Mouse (Mus musculus): ENCODE measurements around the gene Plxna4. TPM values are rescaled to one million over a fixed set of nuclear protein-coding genes. Genes with fewer than 3 reads are reported as not detected.

The Plxna4 gene
- polyA plus RNA-seq, 1 experiment, result 1.5 TPM

DNA sequence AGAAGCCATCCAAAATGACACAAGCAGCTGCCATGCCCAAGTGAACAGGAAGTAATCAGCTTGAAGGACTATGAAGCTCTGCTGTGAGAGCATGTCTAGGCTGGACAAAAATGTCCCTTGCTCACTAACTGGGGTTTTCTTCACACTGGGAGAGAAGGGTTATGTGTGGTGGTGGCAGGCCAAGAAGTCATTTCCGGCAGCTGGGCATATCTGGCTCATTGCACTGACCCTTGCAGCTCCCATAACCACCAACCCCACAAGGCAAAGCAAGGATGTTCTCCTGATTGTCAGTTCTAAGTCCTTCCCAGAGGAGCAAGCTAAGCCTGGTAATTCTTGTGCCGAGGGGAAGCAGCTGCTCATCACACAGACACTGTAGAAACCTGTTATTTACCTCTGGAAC, 239.0 kb downstream of the Plxna4 start:
- DNase-seq (ENCODE audit: low read depth), result no peak

DNA sequence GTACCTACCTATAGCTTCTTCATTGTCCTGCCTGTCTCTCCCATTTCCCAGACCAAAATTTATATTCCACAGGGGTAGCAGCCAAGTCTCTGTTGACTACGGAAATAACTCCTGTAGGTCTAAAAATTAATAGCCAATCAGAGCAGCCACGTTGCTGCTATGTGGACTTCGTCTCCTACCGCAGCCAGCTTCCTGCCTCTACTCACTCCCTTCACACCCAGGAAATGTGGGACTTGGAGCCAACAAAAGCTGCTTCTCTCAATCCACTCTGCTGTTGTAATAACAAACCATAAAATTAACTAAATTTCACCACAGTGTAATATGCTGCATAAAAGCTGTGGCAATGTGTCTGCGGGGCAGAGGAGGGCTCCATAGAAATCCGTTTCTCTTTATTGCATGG, 239.9 kb downstream of the Plxna4 start:
- DNase-seq (ENCODE audit: low read depth), result no peak

DNA sequence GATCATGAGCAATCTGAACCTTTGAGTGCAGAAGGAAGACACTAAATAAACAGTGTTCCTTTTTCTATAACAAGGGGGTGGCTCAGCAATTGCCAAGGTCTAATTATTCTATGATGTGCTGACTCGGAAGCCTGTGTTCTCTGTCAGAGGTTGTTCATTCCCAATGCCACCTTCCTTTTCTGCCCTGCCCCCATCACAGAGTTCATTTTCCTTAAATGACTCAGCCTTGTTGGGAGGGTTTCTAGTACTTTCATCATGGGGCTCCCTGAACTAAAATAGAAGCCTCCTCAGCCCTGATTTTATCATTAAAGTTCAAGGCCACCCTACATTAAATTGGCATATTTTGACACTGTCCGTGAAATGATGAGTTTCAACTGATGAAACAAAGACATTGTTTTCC, 242.0 kb downstream of the Plxna4 start:
- no peak for DNase-seq (ENCODE audit: low read depth)

DNA sequence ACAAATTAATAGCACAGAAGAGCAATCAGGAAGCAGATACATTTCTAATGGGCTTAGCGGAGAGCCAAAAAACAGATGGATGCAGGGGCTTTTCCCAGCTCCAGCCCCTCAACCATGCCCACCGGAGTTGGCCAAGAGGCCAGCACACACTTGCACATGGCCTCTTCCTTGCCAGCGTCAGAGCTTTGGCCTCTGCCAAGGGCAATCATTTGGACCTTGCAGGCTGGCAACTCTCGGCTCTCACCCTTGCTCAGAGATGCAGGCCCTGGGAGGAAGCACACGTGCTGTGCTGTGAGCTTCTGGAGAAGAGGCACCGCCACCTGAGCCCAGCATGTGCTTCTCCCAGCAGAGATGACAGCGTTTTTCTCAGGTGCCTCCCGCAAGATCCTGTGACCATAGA, 245.3 kb downstream of the Plxna4 start:
- no peak for DNase-seq (ENCODE audit: low read depth)

DNA sequence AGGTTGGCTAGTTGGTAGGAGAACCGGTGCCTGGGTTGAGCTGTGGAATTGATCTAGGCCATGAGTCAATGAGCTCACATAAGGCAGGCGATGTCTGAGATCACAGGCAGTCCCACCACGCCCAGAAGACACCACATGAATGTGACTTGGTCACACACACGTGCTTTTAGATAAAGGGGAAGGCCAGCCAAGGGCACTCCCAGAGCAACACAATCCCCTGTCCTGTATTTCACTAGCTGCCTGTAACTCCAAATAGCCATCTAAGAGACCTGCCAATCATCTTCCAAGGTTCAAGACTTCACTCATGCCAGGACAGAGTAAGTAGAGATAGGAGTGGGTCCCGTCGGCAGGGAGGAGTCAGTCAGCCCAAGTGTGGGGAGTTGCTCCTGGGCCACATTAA, 245.7 kb downstream of the Plxna4 start:
- DNase-seq (ENCODE audit: low read depth), result no peak

DNA sequence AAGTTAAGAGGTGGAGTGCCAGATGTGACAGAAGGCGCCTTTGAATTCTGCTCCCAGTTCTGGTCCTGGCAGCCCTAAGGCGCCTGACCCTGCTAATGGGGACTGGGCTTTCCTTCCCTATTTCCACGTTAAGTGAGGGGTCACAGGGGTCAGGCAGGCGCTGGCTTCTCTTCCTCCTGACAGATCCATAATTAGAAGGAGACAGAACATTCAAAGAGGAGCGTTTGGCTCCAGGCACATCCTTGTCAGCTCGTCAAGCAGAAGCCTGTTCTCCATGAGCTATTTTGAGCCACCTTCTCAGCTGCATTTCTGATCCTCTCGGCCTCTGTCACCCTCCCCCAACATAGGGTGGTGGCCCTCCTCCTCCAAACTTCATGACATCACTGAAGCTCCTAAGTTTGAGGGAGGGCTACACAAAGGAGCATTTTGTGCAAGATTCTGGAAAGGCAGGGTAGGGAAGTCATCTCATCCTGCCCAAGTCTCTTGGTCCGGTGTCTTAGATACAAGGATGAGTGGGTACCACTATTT, 249.5 kb downstream of the Plxna4 start:
- DNase-seq (ENCODE audit: low read depth), result no peak

DNA sequence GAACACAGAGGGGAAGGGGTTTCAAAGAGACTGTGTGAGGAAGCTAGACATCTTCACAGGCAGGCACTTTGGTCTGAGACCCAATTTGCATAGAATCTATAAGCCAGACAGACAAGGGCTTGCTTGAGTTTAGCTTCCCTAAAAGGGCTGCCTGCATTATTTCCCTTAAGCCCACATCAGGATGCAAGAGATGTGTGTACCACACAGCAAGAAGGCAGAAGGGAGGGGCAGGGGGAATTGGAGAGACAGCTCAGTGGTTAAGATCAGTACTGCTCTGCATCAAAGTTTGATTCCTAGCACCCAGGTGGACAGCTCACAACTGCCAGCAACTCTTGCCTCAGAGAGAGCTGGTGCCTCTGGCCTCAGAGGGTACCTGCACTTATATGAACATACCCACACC, 256.7 kb downstream of the Plxna4 start:
- DNase-seq (ENCODE audit: low read depth), result no peak

DNA sequence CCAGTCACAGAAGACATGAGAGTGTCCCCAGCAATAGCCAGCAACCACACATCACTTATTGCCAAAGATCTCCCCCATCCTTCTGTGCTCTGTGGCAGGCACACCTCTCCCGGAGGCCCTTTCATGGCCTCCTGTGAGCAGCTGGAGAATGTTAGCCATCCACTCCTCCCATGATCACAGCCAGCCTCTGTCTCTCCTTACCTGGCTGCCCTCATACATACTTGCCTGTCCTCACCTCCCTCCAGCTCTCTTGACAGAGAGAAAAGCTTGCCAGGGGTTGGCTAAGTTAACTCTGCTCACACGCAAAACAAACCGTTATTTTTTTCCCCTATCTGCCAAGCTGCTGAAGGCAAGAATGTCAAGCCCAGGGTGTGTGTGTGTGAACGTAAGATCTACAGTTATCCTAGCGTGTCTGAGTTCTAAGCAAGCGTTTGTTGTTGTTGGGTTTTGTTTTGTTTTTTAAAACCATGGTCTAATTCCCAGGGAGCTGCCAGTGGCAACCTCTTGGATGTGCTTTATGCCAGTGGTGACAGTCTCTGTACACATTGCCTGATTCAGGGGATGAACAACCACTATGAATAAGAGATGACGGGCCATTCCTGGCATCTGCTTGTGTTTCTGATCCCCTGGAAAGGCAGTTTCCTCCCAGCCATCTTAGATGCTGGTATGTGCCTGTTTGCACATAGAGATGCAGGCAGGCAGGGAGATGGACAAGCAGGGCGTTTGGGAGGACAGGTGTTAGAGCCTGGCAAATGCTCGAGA, 257.8 kb downstream of the Plxna4 start:
- no peak for DNase-seq (ENCODE audit: low read depth)

DNA sequence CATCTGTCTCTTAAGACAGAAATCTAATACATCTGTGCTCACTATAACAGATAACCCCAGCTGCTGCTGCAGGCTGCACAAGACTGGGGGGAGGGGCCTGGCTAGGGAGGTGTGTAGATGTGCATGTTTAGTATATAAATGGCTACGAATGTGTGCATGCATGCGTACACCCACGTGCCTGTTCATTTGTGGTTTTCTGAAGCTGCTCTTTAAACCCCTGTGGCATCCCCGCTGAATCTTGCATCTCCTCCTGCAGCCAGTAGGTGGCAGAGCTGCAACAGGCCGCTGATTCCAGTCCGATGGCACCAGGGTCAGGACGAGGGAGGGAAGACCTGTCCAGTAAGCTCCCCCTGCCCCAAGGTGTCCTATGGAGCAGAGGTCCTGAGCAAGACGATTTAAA, 260.0 kb downstream of the Plxna4 start:
- DNase-seq (ENCODE audit: low read depth), result no peak

DNA sequence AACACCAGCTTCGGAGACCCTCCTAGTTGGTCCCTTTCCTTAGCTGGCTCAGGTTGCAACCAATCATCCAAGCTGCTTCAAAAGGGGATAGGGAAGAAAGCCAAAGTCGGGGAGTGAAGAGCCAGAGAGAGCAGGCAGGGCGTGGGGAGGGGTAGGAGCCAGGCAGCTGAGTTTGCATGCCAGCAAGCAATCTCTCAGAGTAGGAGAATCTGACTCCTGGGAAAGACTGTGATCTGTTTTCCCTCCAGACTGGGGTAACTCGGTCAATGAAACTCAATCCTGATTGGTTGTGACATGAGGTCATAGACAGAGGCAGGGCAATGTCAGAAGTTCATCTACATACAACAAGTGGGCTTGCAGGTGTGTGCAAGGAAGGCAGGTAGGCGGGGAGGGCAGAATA, 260.8 kb downstream of the Plxna4 start:
- no peak for DNase-seq (ENCODE audit: low read depth)

DNA sequence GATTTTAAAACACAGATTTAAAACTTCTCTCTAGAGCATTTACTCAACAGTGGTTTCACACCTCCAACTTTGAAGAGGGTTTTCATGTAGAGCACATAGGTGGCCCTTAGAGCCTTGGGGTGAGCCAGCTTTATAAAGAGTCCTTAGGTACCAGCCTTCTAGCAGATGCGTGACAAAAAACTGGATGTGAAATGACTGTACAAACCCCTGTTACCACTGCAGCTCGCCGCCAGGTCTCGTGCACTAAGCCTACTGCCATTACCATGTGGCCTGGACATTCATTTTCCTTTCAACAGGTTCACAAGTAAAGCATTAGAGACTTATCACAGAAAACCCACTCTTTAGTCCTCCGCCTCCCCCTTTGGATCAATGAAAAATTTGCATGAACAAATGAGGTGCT, 261.6 kb downstream of the Plxna4 start:
- no peak for DNase-seq (ENCODE audit: low read depth)

DNA sequence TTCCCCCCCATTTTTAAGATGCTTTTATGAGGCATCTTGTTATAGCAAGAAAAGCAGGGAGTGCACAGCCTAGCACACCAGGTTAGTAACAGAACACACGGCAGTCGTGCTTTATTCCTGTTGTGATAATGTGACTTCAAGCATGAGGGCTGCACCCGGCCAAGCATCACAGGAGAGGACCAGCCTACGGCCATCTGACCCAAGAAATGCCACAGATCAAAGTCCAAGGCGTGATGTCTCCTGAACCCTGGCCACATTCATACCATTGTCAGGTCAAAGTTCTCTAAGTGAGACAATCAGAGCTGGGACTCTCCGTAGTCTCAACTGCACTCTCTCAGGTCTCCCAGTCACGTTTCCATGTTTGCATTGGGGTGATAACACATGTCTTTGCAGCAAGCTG, 262.1 kb downstream of the Plxna4 start:
- DNase-seq (ENCODE audit: low read depth), result no peak

DNA sequence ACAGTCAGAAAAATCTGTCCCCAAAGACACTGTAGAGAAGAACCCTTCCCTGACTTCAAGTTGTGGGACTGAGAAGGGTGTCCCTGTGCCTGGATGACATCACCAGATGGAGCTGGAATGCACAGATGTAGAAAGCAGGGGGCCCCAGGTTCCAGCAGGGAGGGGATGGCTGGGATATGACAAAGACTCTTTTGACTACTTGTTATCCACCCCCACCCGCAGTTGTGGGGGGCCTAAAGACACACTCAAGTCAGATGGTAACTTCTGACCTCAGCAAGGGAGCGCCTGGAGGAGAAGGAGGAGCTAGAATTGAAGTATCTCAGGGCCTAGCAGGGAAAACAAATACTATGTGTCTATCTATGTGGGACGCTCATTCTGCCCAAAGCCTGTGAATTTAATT, 266.8 kb downstream of the Plxna4 start:
- no peak for DNase-seq (ENCODE audit: low read depth)

DNA sequence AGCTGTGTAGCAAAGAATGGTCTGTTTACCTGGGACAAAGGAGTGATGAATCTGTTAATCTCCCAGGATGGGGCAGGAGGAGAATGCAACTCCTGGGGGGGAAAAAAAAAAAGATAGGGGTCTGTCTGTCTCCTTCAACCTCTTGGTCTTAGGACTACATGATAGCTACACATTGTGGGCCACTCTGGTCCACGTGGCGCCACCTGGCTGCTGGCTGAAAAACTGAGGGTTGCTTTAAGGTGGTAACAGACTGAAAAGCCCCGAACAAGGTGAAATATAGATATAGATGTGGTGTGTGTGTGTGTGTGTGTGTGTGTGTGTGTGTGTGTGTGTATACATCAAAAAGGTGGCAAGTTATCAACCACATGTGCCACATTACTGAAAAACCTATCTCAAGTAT, 267.7 kb downstream of the Plxna4 start:
- DNase-seq (ENCODE audit: low read depth), result no peak

DNA sequence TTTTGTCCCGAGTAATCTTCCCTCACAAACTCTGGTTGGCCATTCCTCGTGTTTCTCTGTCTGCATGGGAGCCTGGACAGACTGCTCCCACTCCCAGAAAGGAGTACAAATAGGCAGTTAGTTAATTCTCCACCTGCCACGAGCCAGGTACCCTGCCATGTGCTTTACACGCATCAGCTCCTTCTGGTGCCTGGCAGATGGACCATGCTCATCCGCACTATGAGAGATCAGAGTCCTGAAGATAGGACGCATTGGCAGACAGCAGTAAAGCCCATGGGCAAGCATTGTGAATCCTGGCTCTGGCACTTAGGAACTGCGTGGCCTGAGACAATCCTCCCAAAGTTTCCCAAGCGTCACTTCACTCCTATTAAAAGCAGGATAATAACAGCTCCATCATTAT, 270.5 kb downstream of the Plxna4 start:
- DNase-seq (ENCODE audit: low read depth), result no peak

DNA sequence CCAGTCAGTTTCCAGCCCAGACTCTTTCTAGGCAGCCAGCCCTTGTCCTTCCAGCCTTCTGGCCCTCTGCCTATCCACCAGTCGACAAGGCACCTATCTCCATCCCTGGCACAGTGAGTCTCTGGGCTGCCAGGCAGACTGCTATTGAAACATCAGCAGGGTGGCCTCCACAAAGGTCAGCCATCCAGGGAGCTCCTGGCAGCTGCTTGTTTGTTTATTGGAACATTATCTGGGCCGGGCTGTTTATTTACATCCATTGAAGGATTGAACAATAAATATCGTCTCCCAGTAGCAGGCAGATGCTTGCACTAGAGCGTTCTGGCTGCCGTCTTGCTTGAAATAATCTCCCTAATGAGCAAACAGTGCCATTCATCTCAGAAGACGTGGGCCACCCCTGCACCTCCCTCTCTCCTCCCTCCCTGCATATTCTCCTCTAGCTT, 273.0 kb downstream of the Plxna4 start:
- DNase-seq (ENCODE audit: low read depth), result no peak

DNA sequence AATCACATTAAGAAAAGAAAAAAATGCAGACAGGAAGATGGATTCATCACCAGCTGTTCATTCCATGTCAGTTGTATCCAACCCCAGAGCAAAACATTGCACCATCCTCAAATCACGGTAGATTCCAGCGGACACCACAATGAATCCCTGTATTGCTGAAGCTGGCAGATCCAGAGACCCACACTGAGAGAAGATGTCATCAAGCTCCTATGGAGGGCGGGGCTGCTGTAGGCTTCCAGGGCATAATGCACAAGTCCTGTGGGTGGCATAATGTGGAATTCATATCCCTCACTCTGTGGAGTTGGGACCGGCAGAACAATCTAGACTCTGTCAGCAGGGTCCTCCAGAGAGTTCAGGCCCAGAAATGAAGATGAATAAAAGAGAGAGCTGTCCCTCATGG, 278.8 kb downstream of the Plxna4 start:
- no peak for DNase-seq (ENCODE audit: low read depth)

DNA sequence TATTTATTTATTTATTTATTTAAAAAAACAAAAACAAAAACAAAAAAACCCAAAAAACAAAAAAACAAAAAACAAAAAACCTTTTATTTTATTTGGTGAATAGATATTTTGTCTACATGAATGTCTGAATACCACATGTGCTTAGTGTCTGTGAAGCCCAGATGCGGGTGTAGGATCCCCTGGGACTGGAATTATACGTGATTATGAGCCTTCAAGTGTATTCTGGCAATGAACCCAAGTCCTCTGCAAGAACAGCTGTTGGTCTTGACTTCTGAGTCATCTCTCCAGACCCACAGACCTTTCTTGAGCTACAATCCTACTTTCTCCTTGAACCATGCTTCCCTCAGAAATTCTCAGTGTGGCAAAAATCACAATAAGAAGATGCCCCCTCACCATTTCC, 287.4 kb downstream of the Plxna4 start:
- no peak for DNase-seq (ENCODE audit: low read depth)

DNA sequence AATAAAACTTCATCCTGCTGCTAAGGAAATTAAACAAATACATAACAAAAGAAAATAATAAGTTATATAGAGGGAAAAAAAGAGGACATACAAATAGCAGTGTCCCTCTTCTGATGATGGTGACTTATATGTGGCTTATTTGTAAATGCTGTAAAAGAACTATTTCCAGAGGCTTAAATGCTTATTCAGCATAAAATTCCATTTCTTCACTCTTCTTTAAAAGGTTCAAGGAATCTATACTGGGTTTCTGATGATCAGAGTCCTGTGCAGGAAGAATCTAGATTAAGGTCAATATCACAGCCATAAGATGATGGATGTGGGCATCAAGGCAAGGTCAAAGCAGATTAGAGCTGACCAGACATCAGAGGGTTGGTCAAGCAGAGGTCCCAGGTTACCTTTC, 306.5 kb downstream of the Plxna4 start:
- DNase-seq (ENCODE audit: low read depth), result no peak

DNA sequence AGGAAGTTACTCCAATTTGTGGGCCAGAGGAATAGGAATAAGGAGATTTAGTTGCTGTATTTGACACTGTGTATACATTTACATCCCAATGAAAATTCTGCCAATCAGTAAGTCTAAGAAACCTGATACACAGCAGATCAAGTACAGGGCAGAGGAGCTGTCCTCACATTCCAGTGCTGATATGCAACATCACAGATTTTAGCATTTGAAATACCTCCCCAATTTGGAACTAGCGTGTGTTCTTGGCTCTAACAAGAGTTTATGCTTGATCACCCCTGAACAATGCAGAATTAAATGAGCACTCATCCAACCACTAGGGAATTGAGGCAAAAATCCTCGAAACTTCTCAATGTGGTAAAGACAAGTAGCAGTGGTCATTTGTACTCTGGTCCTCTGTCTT, 307.3 kb downstream of the Plxna4 start:
- DNase-seq (ENCODE audit: low read depth), result no peak

DNA sequence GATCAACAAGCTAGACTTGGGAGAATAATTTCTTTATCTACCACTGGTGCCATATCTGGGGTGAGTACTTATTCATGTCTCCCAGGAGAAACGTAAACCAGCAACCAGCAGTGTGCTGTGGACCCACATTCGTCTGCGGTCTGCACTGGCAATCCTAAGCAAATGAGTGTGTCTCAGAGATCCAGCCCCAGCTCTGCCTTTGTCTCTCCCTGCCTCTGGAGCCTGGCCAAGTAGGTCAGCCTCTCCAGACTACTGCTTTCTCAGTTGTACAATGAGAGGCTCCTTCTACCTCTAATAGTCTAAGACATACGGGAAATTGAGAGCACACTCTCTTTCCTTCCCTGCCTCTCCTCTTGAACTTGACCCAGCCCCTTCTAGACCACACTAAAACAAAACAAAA, 316.5 kb downstream of the Plxna4 start:
- no peak for DNase-seq (ENCODE audit: low read depth)

DNA sequence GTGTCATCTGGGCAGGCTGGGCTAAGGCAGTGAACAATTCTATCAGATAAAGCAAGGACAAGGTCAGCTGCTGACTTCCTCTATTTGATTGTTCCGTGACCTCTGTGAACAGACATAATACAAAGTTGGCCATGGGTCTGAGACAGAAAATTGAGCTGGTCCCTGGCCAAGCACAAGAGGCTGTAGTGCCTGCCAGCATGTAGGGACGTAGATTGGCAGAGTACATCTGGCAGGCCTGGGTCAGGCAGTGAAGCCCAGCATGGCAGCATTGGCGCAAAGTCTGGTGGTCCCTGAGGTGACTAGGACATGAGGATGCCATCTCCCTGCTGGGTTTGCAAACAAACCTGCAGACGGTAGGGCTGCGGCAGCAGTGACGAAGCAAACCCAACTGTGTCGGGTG, 321.9 kb downstream of the Plxna4 start:
- no peak for DNase-seq (ENCODE audit: low read depth)

DNA sequence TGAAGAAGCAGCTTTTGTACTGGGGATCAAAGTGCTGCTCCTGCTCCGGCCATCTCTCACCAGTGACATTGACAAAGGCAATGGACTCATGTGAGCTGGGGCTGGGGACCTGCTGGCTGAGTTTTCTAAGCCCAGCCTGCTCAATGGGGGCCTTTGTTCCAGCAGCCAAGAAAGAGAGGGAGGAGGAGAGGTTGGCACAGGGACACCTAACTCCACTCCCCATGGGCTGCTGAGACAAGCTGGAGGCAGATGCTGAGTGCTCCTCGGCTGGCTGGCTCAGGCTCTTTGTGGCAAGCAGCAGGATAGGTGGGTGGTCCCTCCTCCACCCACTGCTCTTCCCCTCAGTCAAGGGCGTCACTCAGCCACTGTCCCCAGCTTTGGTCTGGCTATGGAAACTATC, 326.7 kb downstream of the Plxna4 start:
- no peak for DNase-seq (ENCODE audit: low read depth)

DNA sequence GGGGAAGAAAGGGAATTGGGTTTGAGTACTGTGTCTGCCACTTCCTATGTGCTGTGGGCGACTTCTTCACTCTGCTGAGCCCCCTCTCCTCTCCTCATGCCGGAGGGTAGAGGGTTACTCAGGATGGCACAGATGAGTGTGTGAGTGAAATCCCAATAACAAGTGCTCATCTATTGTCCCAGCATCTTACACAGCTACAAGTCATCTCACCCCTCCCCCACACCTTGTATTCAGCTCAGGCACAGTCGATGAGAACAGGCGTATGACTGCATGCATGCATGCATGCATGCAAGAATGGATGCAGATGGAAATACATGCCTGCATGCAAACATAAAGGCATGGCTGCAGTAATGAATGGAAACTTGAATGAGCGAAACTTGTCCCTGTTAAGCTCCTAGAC, 327.7 kb downstream of the Plxna4 start:
- no peak for DNase-seq (ENCODE audit: low read depth)
